Mouse (Mus musculus) erythroblast, embryonic 14.5 days (primary cell): Measurements from ENCODE around the gene Prkce.

ENCODE experiments used
- GATA1 ChIP-seq: IDR thresholded peaks from 2 replicates; pipeline ENCODE4 v1.6.1; 2012; ENCODE audit warnings: low read length, inconsistent platforms, mixed read lengths
- TAL1 ChIP-seq: IDR thresholded peaks from 3 replicates; pipeline ENCODE4 v1.6.1; 2012; ENCODE audit warnings: low read length, inconsistent platforms, mixed read lengths

DNA sequence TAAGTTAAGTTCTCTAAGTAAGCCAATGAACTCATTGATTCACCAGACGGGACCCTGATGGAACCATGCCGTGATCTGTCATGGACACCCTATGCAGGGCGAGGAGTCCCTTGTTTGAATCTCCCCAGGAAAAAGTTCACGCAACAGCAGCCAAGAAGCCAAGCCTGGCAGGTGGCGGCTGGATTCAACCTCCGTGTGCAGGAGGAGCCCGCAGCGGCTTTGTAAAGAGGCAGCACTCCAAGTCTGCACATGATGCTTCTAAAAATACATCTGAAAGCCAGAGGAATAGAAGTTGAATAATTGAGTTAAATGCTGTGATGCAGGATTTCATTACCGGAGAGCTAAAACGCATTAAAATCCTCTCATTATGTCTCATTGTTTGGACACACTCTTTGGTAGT lies 199.3 kb downstream of the Prkce start:
- TF ChIP-seq GATA1 (no peak), TAL1 (no peak)
